ENCODE assay signal across 8 mouse cellular contexts in the genomic region with DNA sequence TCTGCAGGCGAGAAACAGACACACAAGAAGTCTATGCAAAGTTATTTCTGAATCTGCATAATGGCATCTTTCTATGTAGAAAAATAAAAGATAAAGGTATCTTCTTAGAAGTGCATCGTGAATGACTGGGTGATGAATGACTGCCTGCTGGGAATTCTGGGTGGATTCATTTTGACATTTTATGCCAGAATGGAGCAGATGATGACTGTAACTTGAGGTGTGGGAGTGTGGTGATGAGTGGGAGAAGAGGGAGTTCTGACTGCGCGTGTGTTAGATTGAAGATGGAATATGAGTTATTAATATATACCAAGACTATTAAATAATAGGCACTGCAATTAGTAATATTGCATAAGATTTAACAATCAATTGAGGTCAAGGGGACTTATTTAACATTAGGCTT.
"Had no signal": no experiment of that assay in that cellular context is flagged by ENCODE, and none has a peak within 500 bp of the region (broad histone marks: within the 10 kb centered on the region; RNA-seq: fewer than 3 reads in every experiment).

No protein-coding gene starts in this region.

- DNase-seq: kidney, adult 2 months; kidney, postnatal 25 days; left cerebral cortex, postnatal 4 days; liver, postnatal 0 days; lung, embryonic 14.5 days; retina, postnatal 1 day; right cerebral cortex, postnatal 4 days; thymus, postnatal 25 days had no signal
